Mouse (Mus musculus) liver, embryonic 14.5 days (tissue): Measurements from ENCODE around the gene Slc35c2. TPM values are rescaled to one million over a fixed set of nuclear protein-coding genes. Genes with fewer than 3 reads are reported as not detected.

ENCODE experiments used
- ATAC-seq: fragments of 200-750 bp; cut with Nextera tagmentation; 2 replicates; pipeline ENCODE4 v1.8.0; 2017; ENCODE audit warnings: moderate number of reproducible peaks, mild to moderate bottlenecking, moderate library complexity; ENCODE audit not compliant: insufficient read depth
- DNase-seq, 3 experiments: peaks; one replicate each; pipeline ENCODE4 v3.0.0-alpha.2; 2012 to 2013; ENCODE audit warnings: low read depth in 3 of 3, low spot score in 3 of 3
- H3K27ac ChIP-seq: fragments of 300-500 bp; sonication (generic); 2 replicates; pipeline ENCODE4 v1.5.1; 2014; ENCODE audit warnings: moderate library complexity, mild to moderate bottlenecking, control low read depth, inconsistent platforms
- H3K27me3 ChIP-seq: fragments of 300-500 bp; sonication (generic); 2 replicates; pipeline ENCODE4 v1.6.1; 2014; ENCODE audit warnings: mild to moderate bottlenecking, low read length, moderate library complexity; ENCODE audit not compliant: control insufficient read depth, insufficient read depth
- H3K36me3 ChIP-seq: fragments of 300-500 bp; sonication (generic); replicated peaks from 2 replicates; pipeline ENCODE4 v1.6.1; 2014; ENCODE audit warnings: low read depth; ENCODE audit not compliant: control insufficient read depth, insufficient read depth
- H3K4me1 ChIP-seq, 2 experiments: fragments of 200-500 bp in 1 of 2; fragments of 300-500 bp in 1 of 2; sonication (generic) in 1 of 2; replicated peaks; 2 replicates each; pipeline ENCODE4 v1.6.1; 2012 to 2014; ENCODE audit warnings: antibody characterized with exemption in 1 of 2, inconsistent platforms in 1 of 2, low read length in 1 of 2; ENCODE audit not compliant: control insufficient read depth in 2 of 2, insufficient read depth in 2 of 2
- H3K4me2 ChIP-seq: fragments of 300-500 bp; sonication (generic); 2 replicates; pipeline ENCODE4 v1.6.1; 2014; ENCODE audit warnings: low read depth, mild to moderate bottlenecking, control low read depth, moderate library complexity
- H3K4me3 ChIP-seq, 2 experiments: fragments of 200-500 bp in 1 of 2; fragments of 300-500 bp in 1 of 2; sonication (generic) in 1 of 2; 2 replicates each; pipeline ENCODE4 v1.5.1; 2012 to 2014; ENCODE audit warnings: low read depth in 2 of 2, low read length in 2 of 2, mild to moderate bottlenecking in 2 of 2, control low read depth in 1 of 2, inconsistent platforms in 1 of 2, moderate library complexity in 1 of 2; ENCODE audit not compliant: insufficient read depth in 1 of 2
- H3K9ac ChIP-seq: fragments of 300-500 bp; sonication (generic); replicated peaks from 2 replicates; pipeline ENCODE4 v1.6.1; 2014; ENCODE audit warnings: mild to moderate bottlenecking, control low read depth, moderate library complexity
- H3K9me3 ChIP-seq: fragments of 300-500 bp; sonication (generic); 2 replicates; pipeline ENCODE4 v1.6.1; 2016; ENCODE audit warnings: low read length, mixed read lengths; ENCODE audit not compliant: control insufficient read depth
- CTCF ChIP-seq: IDR thresholded peaks from 2 replicates; pipeline ENCODE4 v1.5.1; 2016; ENCODE audit warnings: antibody characterized with exemption, low read depth, control low read depth
- EP300 ChIP-seq: IDR thresholded peaks from 2 replicates; pipeline ENCODE4 v1.6.1; 2016; ENCODE audit warnings: antibody characterized with exemption, low read depth
- WGBS: fragments of 180-500 bp; shearing (Covaris S2); extraction: QIAGEN DNeasy Blood & Tissue Kit; methylation state at CpG from one replicate; pipeline ENCODE4 v1.1.7; 2014; ENCODE audit not compliant: insufficient replicate concordance; 5-methylcytosine and 5-hydroxymethylcytosine counted together
- polyA plus RNA-seq, 2 experiments: library from polyadenylated mRNA; depleted of rRNA in 1 of 2; stranded (reverse) in 1 of 2; unstranded in 1 of 2; fragments of >200 nt; fragmentation: Nextera tagmentation in 1 of 2; extraction: Ambion mirVana in 1 of 2; gene quantifications; 2 replicates each; pipeline versions ENCODE4 v1.2.1 to v1.2.3; 2012 to 2014

The Slc35c2 gene
- polyA plus RNA-seq, 2 experiments = 20.4 to 27.3 TPM

DNA sequence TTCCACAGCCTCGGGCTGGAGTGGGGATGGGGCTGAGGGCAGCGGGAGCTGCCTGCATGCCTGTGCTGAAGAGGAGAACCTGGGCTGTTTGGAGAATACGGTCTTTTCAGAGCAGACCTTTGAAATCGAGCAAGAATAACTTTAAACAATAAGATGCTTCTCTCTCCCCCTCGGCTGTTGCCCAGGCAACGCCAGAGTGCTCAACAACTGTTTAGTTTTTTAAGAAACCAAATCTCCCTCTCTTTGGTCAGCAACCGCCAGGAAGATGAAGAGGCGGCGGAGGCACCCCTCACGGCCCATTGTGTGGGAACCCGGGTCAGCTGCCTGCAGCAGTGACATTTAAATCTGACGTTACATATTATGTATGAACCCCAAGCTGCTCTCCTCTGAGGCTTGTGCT is 20.9 kb downstream of the Slc35c2 start:
- no peak overlapping the region for H3K9ac ChIP-seq
- WGBS = 24% methylated on average over 12 of the region's 12 CpGs
- no peak overlapping the region for H3K27ac ChIP-seq
- H3K27me3 ChIP-seq = no peaks in the 10 kb centered on the region; the same call in 1 of the 2 replicates
- no peaks in the 10 kb centered on the region for H3K36me3 ChIP-seq
- ATAC-seq = no peak
- no peaks in the 10 kb centered on the region for H3K9me3 ChIP-seq
- DNase-seq = no peak
- no peak overlapping the region for H3K4me3 ChIP-seq
- TF ChIP-seq EP300 (no peak), CTCF (no peak)
- no peak overlapping the region for H3K4me2 ChIP-seq
- no peaks in the 10 kb centered on the region for H3K4me1 ChIP-seq

DNA sequence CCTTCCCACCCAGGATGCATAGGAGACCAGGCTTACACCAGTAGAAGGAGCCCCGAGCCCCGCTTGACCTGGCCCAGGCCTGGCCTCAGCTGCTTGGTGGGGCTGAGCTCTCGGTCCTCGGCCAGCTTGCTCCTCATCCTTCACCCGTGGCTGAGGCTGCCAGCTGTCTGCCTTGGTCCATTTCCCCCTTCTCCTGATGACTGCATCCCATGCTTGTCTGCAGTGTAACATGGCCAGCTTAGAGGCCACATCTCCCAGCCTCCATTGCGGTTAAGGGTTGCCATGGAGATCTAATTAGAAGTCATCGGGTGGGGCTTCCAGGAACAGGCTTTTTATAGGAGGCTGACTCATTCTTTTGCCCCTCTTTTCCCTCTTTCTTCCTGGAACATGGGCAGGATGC is 23.8 kb downstream of the Slc35c2 start:
- no peaks in the 10 kb centered on the region for H3K4me1 ChIP-seq
- no peak overlapping the region for H3K27ac ChIP-seq
- ATAC-seq = no peak
- H3K4me3 ChIP-seq = no peak overlapping the region
- H3K4me2 ChIP-seq = no peak overlapping the region
- H3K9ac ChIP-seq = no peak overlapping the region
- no peaks in the 10 kb centered on the region; the same call in 1 of the 2 replicates for H3K27me3 ChIP-seq
- TF ChIP-seq EP300 = no peak
- no peak for TF ChIP-seq CTCF
- WGBS = 45% methylated on average over 7 of the region's 7 CpGs
- H3K9me3 ChIP-seq = no peaks in the 10 kb centered on the region
- no peak for DNase-seq
- H3K36me3 ChIP-seq = no peaks in the 10 kb centered on the region

DNA sequence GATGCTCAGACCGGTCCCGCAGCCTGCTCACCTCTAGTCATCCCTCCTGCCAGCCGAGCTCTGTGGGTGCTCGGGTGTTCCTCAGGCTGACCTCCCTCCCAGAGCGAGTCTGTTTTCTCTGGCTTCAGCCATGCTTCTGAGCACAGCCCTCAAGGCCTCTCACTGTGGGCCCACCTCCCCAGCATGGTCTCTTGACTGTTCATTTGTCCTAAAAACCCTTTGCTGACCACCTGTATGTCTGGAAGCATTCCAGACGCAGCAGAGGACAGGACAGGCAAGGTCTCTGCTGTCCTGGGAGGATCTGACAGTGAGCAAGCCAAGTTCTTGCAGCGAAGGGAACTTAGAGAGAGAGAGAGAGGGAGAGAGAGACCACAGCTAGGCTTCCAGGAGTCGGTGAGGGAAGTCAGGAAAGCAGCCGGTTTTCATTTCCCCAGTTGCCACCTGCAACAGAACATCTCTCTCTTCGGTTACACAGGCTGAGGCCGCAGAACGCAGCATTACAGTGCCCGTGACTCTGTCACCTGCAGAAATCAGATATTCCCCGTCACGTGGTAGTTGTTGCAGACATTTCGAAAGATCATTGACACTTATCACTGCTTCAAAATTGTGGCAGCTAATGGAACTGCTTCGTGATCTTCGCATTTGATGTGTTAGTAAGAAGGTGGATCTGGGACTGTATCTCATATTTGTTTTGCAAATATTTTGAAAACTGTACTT is 25.2 kb downstream of the Slc35c2 start:
- no peak overlapping the region for H3K9ac ChIP-seq
- H3K4me1 ChIP-seq = no peaks in the 10 kb centered on the region
- no peak for ATAC-seq
- H3K27me3 ChIP-seq = no peaks in the 10 kb centered on the region; the same call in 1 of the 2 replicates
- DNase-seq = no peak
- TF ChIP-seq CTCF (no peak), EP300 (no peak)
- no peak overlapping the region for H3K27ac ChIP-seq
- no peak overlapping the region for H3K4me3 ChIP-seq
- H3K36me3 ChIP-seq = no peaks in the 10 kb centered on the region
- no peak overlapping the region for H3K4me2 ChIP-seq
- WGBS = 44% methylated on average over 18 of the region's 18 CpGs
- no peaks in the 10 kb centered on the region for H3K9me3 ChIP-seq

DNA sequence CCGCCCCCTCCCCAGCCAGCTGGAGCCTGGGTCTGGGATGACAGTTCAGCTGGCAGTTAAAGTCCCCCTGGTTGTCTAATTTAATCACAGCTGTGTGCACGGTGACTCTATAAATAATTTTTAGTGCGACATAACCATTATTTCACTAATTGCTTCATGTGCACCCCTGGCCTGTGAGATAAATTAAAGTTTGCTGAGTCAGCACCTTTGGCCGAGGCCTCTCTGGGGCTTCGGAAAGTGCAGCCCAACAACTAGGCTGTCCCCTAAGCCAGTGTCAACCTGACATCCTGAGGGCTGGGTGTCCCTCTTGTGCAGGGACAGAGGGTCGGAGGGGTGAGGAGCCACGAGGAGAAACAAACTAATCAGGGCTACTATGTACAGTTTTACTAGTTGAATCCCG is 27.8 kb downstream of the Slc35c2 start:
- Histone ChIP-seq H3K9me3 (no peaks in the 10 kb centered on the region), H3K27ac (no peak overlapping the region), H3K27me3 (no peaks in the 10 kb centered on the region; the same call in 1 of the 2 replicates), H3K4me2 (no peak overlapping the region), H3K4me3 (no peak overlapping the region), H3K36me3 (no peaks in the 10 kb centered on the region), H3K9ac (no peak overlapping the region), H3K4me1 (no peaks in the 10 kb centered on the region)
- no peak for DNase-seq
- ATAC-seq = no peak
- WGBS = 61% methylated on average over 8 of the region's 8 CpGs
- TF ChIP-seq EP300 (no peak), CTCF (no peak)

DNA sequence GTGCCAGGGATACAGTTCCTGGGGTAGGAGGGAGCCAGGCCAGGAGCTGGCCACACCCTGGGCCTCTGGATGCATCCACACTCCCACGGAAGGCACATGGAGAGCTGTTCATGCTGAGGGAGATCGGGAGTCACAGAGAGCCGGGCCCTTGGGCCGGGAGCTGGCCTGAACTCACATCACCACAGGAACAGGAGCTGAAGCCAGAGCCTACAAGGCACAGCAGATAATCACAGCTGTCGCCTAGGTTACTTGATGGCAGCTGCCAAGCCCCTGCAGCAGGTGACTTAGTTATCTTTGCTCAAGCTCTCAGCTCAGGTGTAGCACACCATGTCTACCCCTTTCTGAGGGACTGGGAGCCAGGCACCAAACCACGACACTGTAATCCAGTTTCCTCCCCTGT is 29.3 kb downstream of the Slc35c2 start:
- Histone ChIP-seq H3K36me3 (no peaks in the 10 kb centered on the region), H3K4me1 (no peaks in the 10 kb centered on the region), H3K27ac (no peak overlapping the region), H3K4me3 (no peak overlapping the region), H3K9me3 (no peaks in the 10 kb centered on the region), H3K4me2 (no peak overlapping the region), H3K9ac (no peak overlapping the region), H3K27me3 (no peaks in the 10 kb centered on the region; the same call in none of the 2 replicates)
- WGBS = 59% methylated on average over 6 of the region's 6 CpGs
- no peak for ATAC-seq
- no peak for DNase-seq
- TF ChIP-seq EP300 = no peak
- TF ChIP-seq CTCF = no peak
